ENCODE assay signal across 19 mouse cellular contexts in genomic region chr17:36215586-36215985, GRCm38 (mm10). TPM values are rescaled to one million over a fixed set of nuclear protein-coding genes. Genes with fewer than 3 reads are reported as not detected.
A peak's percentile ranks its signal among the peaks of the same experiment; 100 is the strongest.
DNase-seq lines count a peak whose midpoint lies in the region; ATAC-seq and TF ChIP-seq lines count a peak whose summit lies in the region.
"Had no signal": no experiment of that assay in that cellular context is flagged by ENCODE, and none has a peak within 500 bp of the region (broad histone marks: within the 10 kb centered on the region; RNA-seq: fewer than 3 reads in every experiment).

No protein-coding gene starts in this region.

- H3K4me2 ChIP-seq in intestine, postnatal 0 days (replicated peaks; ENCODE audit: low read depth): 0 out of 2 replicates have a peak overlapping the region, but pooled peaks have one; percentile 13
- H3K4me2 ChIP-seq in intestine, embryonic 16.5 days (ENCODE audit: low read depth, low read length): no peak overlapping the region
- no peak overlapping the region for H3K4me2 ChIP-seq in hindbrain, embryonic 11.5 days (replicated peaks; ENCODE audit: low read depth, low read length)
- peak overlapping the region; percentile 13; the same call in 1 of the 2 replicates for H3K4me2 ChIP-seq in midbrain, embryonic 15.5 days

- peaks cover 53% of the 10 kb centered on the region for H3K27me3 ChIP-seq in intestine, postnatal 0 days (replicated peaks; ENCODE audit: control insufficient read depth, insufficient read depth, low read length)
- peaks cover 39% of the 10 kb centered on the region for H3K27me3 ChIP-seq in intestine, embryonic 16.5 days (replicated peaks; ENCODE audit: control insufficient read depth, insufficient read depth, low read length)
- H3K27me3 ChIP-seq in hindbrain, embryonic 11.5 days (ENCODE audit: control insufficient read depth, insufficient read depth, low read length): peaks cover 31% of the 10 kb centered on the region
- peaks cover 46% of the 10 kb centered on the region for H3K27me3 ChIP-seq in midbrain, embryonic 15.5 days (replicated peaks)

- no peaks in the 10 kb centered on the region for H3K36me3 ChIP-seq in intestine, postnatal 0 days (ENCODE audit: control insufficient read depth, insufficient read depth)
- H3K36me3 ChIP-seq in intestine, embryonic 16.5 days (ENCODE audit: control insufficient read depth, insufficient read depth, low read length): no peaks in the 10 kb centered on the region
- H3K36me3 ChIP-seq in hindbrain, embryonic 11.5 days (ENCODE audit: control insufficient read depth, insufficient read depth, low read length): no peaks in the 10 kb centered on the region
- H3K36me3 ChIP-seq in midbrain, embryonic 15.5 days (replicated peaks): no peaks in the 10 kb centered on the region

- no peak overlapping the region for H3K27ac ChIP-seq in intestine, postnatal 0 days (ENCODE audit: low read depth, low read length)
- H3K27ac ChIP-seq in intestine, embryonic 16.5 days (ENCODE audit: low read length): no peak overlapping the region
- no peak overlapping the region for H3K27ac ChIP-seq in hindbrain, embryonic 11.5 days (ENCODE audit: low read depth, low read length)
- H3K27ac ChIP-seq in midbrain, embryonic 15.5 days: no peak overlapping the region

- ATAC-seq in CD4-positive, CD25-positive, alpha-beta regulatory T cell, adult 4 months: no peak
- ATAC-seq in intestine, postnatal 0 days: no peak
- ATAC-seq in intestine, embryonic 16.5 days: no peak
- no peak for ATAC-seq in hindbrain, embryonic 11.5 days (ENCODE audit: low FRiP score)
- ATAC-seq in midbrain, embryonic 15.5 days (replicated peaks): no peak

- peak overlapping the region; percentile 3; the same call in 1 of the 2 replicates for H3K4me3 ChIP-seq in intestine, postnatal 0 days (ENCODE audit: low read depth, low read length)
- H3K4me3 ChIP-seq in intestine, embryonic 16.5 days (ENCODE audit: low read length): no peak overlapping the region
- H3K4me3 ChIP-seq in hindbrain, embryonic 11.5 days (ENCODE audit: low read depth, low read length): peak overlapping the region; percentile 16
- 0 out of 2 replicates have a peak overlapping the region, but pooled peaks have one; percentile 0 for H3K4me3 ChIP-seq in midbrain, embryonic 15.5 days
- H3K4me3 ChIP-seq: myocyte had no signal

- no peaks in the 10 kb centered on the region for H3K9me3 ChIP-seq in intestine, postnatal 0 days (ENCODE audit: control insufficient read depth)
- no peaks in the 10 kb centered on the region for H3K9me3 ChIP-seq in intestine, embryonic 16.5 days (ENCODE audit: control insufficient read depth, low read length)
- no peaks in the 10 kb centered on the region for H3K9me3 ChIP-seq in hindbrain, embryonic 11.5 days (ENCODE audit: control insufficient read depth, low read length)
- no peaks in the 10 kb centered on the region for H3K9me3 ChIP-seq in midbrain, embryonic 15.5 days

- no peak for TF ChIP-seq CTCF in intestine, postnatal 0 days (IDR thresholded peaks at IDR 0.05; ENCODE audit: low read depth)

- peak; percentile 23 for DNase-seq in CD4-positive, CD25-positive, alpha-beta regulatory T cell, adult 2 months (ENCODE audit: low read depth, low spot score)
- DNase-seq in hindbrain, embryonic 11.5 days (ENCODE audit: low spot score): peak; percentile 26
- DNase-seq in kidney, postnatal 36 days: no peak
- DNase-seq in adrenal gland, postnatal 4 days (ENCODE audit: low spot score in 2 of 2): no peak
- DNase-seq: adrenal gland, postnatal 25 days; cerebellum, postnatal 36 days; gastrocnemius, postnatal 36 days; kidney, adult 11 months; kidney, postnatal 4 days; lung, postnatal 10 days; retina, postnatal 1 day had no signal

- WGBS in intestine, postnatal 0 days: 5% methylated on average over 20 of the region's 20 CpGs
- 4% methylated on average over 20 of the region's 20 CpGs for WGBS in intestine, embryonic 16.5 days
- WGBS in hindbrain, embryonic 11.5 days: 5% methylated on average over 20 of the region's 20 CpGs
- WGBS in midbrain, embryonic 15.5 days: 6% methylated on average over 20 of the region's 20 CpGs

- H3K4me1 ChIP-seq in intestine, postnatal 0 days (replicated peaks; ENCODE audit: control insufficient read depth, insufficient read depth, low read length): no peaks in the 10 kb centered on the region
- no peaks in the 10 kb centered on the region for H3K4me1 ChIP-seq in intestine, embryonic 16.5 days (ENCODE audit: control insufficient read depth, insufficient read depth, low read length)
- H3K4me1 ChIP-seq in hindbrain, embryonic 11.5 days (replicated peaks; ENCODE audit: control insufficient read depth, insufficient read depth, low read length): 0 out of 2 replicates have a peak, but pooled peaks cover 2% of the 10 kb centered on the region
- H3K4me1 ChIP-seq in midbrain, embryonic 15.5 days: 0 out of 2 replicates have a peak, but pooled peaks cover 4% of the 10 kb centered on the region

- H3K9ac ChIP-seq in intestine, postnatal 0 days (ENCODE audit: low read depth, low read length): no peak overlapping the region
- H3K9ac ChIP-seq in intestine, embryonic 16.5 days (ENCODE audit: low read depth, low read length): no peak overlapping the region
- no peak overlapping the region for H3K9ac ChIP-seq in hindbrain, embryonic 11.5 days (ENCODE audit: low read depth, low read length)
- no peak overlapping the region for H3K9ac ChIP-seq in midbrain, embryonic 15.5 days

RNA-seq across cellular contexts. Expression of gene H2-T3, which starts 25.5 kb away (rescaled TPM):
- polyA plus RNA-seq in CD4-positive, CD25-positive, alpha-beta regulatory T cell, adult 4 months (2017; shearing (Covaris generic)): 1 to 10 TPM in 1 of 2 experiments, under 1 TPM in 1; 0.95 to 1.3 TPM
- 53.3 and 65.3 TPM in 2 replicates for polyA plus RNA-seq in intestine, postnatal 0 days (2015; fragmentation: Nextera tagmentation; extraction: Ambion mirVana)
- 42.3 and 46.9 TPM in 2 replicates for polyA plus RNA-seq in intestine, embryonic 16.5 days (2015; fragmentation: Nextera tagmentation; extraction: Ambion mirVana)
- polyA plus RNA-seq in hindbrain, embryonic 11.5 days (2014; fragmentation: Nextera tagmentation; extraction: Ambion mirVana): not detected in 2 replicates
- polyA plus RNA-seq in midbrain, embryonic 15.5 days (2015; fragmentation: Nextera tagmentation; extraction: Ambion mirVana): 0.14 TPM in 1 of 2 replicates, not detected in the other
- not detected for total RNA-seq in adrenal gland, postnatal 4 days (2021)
- total RNA-seq: adrenal gland, postnatal 25 days; liver, adult 2 months had no signal
- polyA plus RNA-seq: liver, adult 2 months; myocyte had no signal

RNA-seq across cellular contexts. Expression of gene Rpp21, which starts 42.3 kb away (rescaled TPM):
- 100 to 1,000 TPM; 191 to 211 TPM for polyA plus RNA-seq in CD4-positive, CD25-positive, alpha-beta regulatory T cell, adult 4 months (2017; shearing (Covaris generic))
- 103 and 110 TPM in 2 replicates for polyA plus RNA-seq in intestine, postnatal 0 days (2015; fragmentation: Nextera tagmentation; extraction: Ambion mirVana)
- 129 and 139 TPM in 2 replicates for polyA plus RNA-seq in intestine, embryonic 16.5 days (2015; fragmentation: Nextera tagmentation; extraction: Ambion mirVana)
- polyA plus RNA-seq in hindbrain, embryonic 11.5 days (2014; fragmentation: Nextera tagmentation; extraction: Ambion mirVana): 86.4 and 91.0 TPM in 2 replicates
- 124 and 138 TPM in 2 replicates for polyA plus RNA-seq in midbrain, embryonic 15.5 days (2015; fragmentation: Nextera tagmentation; extraction: Ambion mirVana)
- 10 to 100 TPM; 41.5 to 45.2 TPM for total RNA-seq in adrenal gland, postnatal 4 days (2021)

RNA-seq across cellular contexts. Expression of gene Gm8909, which starts 47.2 kb away (rescaled TPM):
- 1 to 10 TPM; 2.5 to 5.0 TPM for polyA plus RNA-seq in CD4-positive, CD25-positive, alpha-beta regulatory T cell, adult 4 months (2017; shearing (Covaris generic))
- polyA plus RNA-seq in intestine, postnatal 0 days (2015; fragmentation: Nextera tagmentation; extraction: Ambion mirVana): 28.7 and 31.1 TPM in 2 replicates
- 1.9 and 3.5 TPM in 2 replicates for polyA plus RNA-seq in intestine, embryonic 16.5 days (2015; fragmentation: Nextera tagmentation; extraction: Ambion mirVana)
- polyA plus RNA-seq in hindbrain, embryonic 11.5 days (2014; fragmentation: Nextera tagmentation; extraction: Ambion mirVana): not detected in 2 replicates
- polyA plus RNA-seq in midbrain, embryonic 15.5 days (2015; fragmentation: Nextera tagmentation; extraction: Ambion mirVana): not detected in 2 replicates
- under 1 TPM in 1 of 2 experiments, not detected in 1; 0.50 TPM for total RNA-seq in adrenal gland, postnatal 4 days (2021)
- total RNA-seq: adrenal gland, postnatal 25 days; ES-E14; gastrocnemius, postnatal 36 days; left cerebral cortex, adult 18-20 months; liver, adult 2 months had no signal
- polyA plus RNA-seq: liver, adult 2 months; myocyte had no signal

RNA-seq across cellular contexts. Expression of gene Trim39, which starts 56.5 kb away (rescaled TPM):
- polyA plus RNA-seq in CD4-positive, CD25-positive, alpha-beta regulatory T cell, adult 4 months (2017; shearing (Covaris generic)): 10 to 100 TPM; 17.2 to 25.9 TPM
- 4.2 and 5.7 TPM in 2 replicates for polyA plus RNA-seq in intestine, postnatal 0 days (2015; fragmentation: Nextera tagmentation; extraction: Ambion mirVana)
- polyA plus RNA-seq in intestine, embryonic 16.5 days (2015; fragmentation: Nextera tagmentation; extraction: Ambion mirVana): 9.7 and 10.6 TPM in 2 replicates
- polyA plus RNA-seq in hindbrain, embryonic 11.5 days (2014; fragmentation: Nextera tagmentation; extraction: Ambion mirVana): 19.5 and 22.3 TPM in 2 replicates
- 29.0 and 31.2 TPM in 2 replicates for polyA plus RNA-seq in midbrain, embryonic 15.5 days (2015; fragmentation: Nextera tagmentation; extraction: Ambion mirVana)
- total RNA-seq in adrenal gland, postnatal 4 days (2021): 10 to 100 TPM; 22.3 to 23.0 TPM

Comparison
In these comparisons a context has a peak if more than half of its experiments do, and no peak if none do; other contexts are left out.
1. H3K4me2 ChIP-seq: peak in intestine, postnatal 0 days (single experiment) and midbrain, embryonic 15.5 days (single experiment); none in intestine, embryonic 16.5 days (single experiment) and hindbrain, embryonic 11.5 days (single experiment).
2. DNase-seq: peak in CD4-positive, CD25-positive, alpha-beta regulatory T cell, adult 2 months (single experiment) and hindbrain, embryonic 11.5 days (single experiment); none in kidney, postnatal 36 days (0 of 2) and adrenal gland, postnatal 4 days (0 of 2).
3. RNA of gene H2-T3, which starts 25.5 kb away (polyA plus RNA-seq): 53.3 to 65.3 TPM in intestine, postnatal 0 days and 42.3 to 46.9 TPM in intestine, embryonic 16.5 days; 0.95 to 1.3 TPM in CD4-positive, CD25-positive, alpha-beta regulatory T cell, adult 4 months, 0.14 TPM in midbrain, embryonic 15.5 days and not detected in hindbrain, embryonic 11.5 days; every median in the first group is over 10 times any median in the second.